Mouse (Mus musculus) thymus, adult 2 months (tissue): ENCODE measurements around the gene Btg1. TPM values are rescaled to one million over a fixed set of nuclear protein-coding genes. Genes with fewer than 3 reads are reported as not detected.

ENCODE experiments used
- DNase-seq: peaks from one replicate; pipeline ENCODE4 v3.0.0; 2021
- H3K27ac ChIP-seq: fragments of 200-500 bp; 2 replicates; pipeline ENCODE4 v1.5.1; 2012; ENCODE audit warnings: low read length, control low read depth; ENCODE audit not compliant: control insufficient read depth, insufficient read depth
- H3K27me3 ChIP-seq: fragments of 200-500 bp; 2 replicates; pipeline ENCODE4 v1.6.1; 2012; ENCODE audit warnings: mild to moderate bottlenecking, low read length, moderate library complexity, mixed read lengths; ENCODE audit not compliant: control insufficient read depth, insufficient read depth
- H3K36me3 ChIP-seq: fragments of 200-500 bp; 2 replicates; pipeline ENCODE4 v1.6.1; 2012; ENCODE audit warnings: mild to moderate bottlenecking, low read length, moderate library complexity; ENCODE audit not compliant: control insufficient read depth, insufficient read depth
- H3K4me1 ChIP-seq: fragments of 200-500 bp; replicated peaks from 2 replicates; pipeline ENCODE4 v1.6.1; 2012; ENCODE audit warnings: low read length; ENCODE audit not compliant: control insufficient read depth, insufficient read depth
- H3K4me3 ChIP-seq: fragments of 200-500 bp; 2 replicates; pipeline ENCODE4 v1.5.1; 2012; ENCODE audit warnings: mild to moderate bottlenecking, low read length, control low read depth, moderate library complexity; ENCODE audit not compliant: control insufficient read depth, insufficient read depth
- CTCF ChIP-seq: fragments of 200-500 bp; IDR thresholded peaks from 2 replicates; pipeline ENCODE4 v1.5.1; 2012; ENCODE audit warnings: mild to moderate bottlenecking, control low read depth, low read length, moderate library complexity, borderline replicate concordance; ENCODE audit not compliant: control insufficient read depth, poor library complexity, insufficient read depth; ENCODE audit errors: extremely low read depth
- POLR2A ChIP-seq: fragments of 200-500 bp; IDR thresholded peaks from 2 replicates; pipeline ENCODE4 v1.6.1; 2012; ENCODE audit warnings: mild to moderate bottlenecking, low read length, control low read depth, moderate library complexity; ENCODE audit not compliant: control insufficient read depth, poor library complexity, insufficient read depth; ENCODE audit errors: extremely low read depth
- WGBS: fragments of 180-500 bp; shearing (Covaris S2); methylation state at CpG from one replicate; pipeline ENCODE4 v1.1.7; 2018; 5-methylcytosine and 5-hydroxymethylcytosine counted together
- polyA plus RNA-seq: library from polyadenylated mRNA; depleted of rRNA; stranded (reverse); fragments of >200 nt; gene quantifications from 2 replicates; pipeline ENCODE4 v1.2.3, GENCODE M21; 2012

Gene Btg1
- polyA plus RNA-seq, 1 experiment, result 78.1 TPM

DNA sequence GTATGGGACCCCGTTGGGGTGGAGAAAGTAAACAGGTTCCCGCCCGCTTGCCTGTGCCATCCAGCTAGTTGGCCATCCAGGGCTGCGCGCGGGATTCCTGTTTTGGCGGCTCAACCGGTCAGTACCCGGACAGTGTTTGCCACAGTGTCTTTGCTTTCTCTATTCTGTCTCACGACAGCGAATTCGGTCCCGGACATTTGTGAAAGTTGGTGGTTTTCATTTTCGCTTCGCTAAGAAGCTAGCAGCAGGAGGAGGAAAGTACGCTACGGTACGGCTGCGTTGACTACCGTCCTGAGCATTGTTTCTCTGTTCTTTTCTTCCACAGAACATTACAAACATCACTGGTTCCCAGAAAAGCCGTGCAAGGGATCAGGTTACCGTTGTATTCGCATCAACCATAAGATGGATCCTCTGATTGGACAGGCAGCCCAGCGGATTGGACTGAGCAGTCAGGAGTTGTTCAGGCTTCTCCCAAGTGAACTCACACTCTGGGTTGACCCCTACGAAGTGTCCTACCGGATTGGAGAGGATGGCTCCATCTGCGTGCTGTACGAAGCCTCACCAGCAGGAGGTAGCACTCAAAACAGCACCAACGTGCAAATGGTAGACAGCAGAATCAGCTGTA lies 1.3 kb downstream of the Btg1 start:
- peak overlapping the region; percentile 96 for H3K4me3 ChIP-seq
- peak overlapping the region; percentile 97 for H3K27ac ChIP-seq
- DNase-seq, result peak; percentile 88
- peaks cover 5% of the 10 kb centered on the region for H3K4me1 ChIP-seq
- H3K36me3 ChIP-seq, result peaks cover 33% of the 10 kb centered on the region
- TF ChIP-seq POLR2A (no peak), CTCF (no peak)
- under 1% methylated on average over 29 of the region's 29 CpGs for WGBS
- H3K27me3 ChIP-seq, result no peaks in the 10 kb centered on the region

DNA sequence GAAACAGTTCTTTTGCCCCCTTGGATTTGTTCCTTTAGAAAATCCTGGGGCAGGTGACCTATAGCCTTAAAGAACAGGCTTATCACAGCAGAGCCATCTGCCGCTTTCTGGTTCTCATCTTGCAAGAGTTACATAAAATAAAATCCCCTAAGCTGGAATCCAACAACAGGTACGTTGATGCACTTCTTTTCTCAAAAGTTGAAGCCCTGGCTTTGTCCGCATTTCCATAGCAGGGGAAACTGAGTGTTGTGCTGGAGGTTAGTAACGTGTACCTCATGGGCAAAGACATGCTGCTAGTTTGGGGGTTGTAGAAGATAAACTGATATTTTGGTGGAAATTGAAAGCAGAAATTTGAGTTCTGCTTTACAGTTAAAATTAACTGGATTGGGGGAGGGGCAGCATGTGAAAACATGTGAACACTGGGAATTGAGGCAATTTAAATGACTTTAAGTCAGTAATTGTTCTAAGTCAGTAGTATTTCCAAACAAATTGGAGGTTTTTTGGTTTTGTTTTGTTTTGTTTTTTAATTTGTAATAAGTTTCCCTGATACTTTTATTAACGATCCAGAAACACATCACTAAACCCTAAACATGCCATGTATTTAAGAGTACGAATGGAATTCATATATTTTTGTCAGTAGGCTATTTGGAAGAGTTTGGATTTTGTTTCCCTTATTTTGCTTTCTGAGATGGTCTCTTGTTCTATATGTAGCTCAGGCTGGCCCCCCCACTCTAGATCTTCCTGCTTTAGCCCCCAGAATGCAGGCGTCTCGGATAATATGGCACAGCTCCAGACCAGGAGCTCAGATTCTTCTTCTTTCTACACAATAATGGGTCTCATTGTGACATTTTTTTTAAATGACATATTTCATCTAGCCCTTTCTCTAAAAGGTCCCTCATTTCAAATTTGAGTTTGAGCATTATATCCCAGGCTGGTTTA lies 3.4 kb downstream of the Btg1 start:
- Histone ChIP-seq H3K4me3 (peak overlapping the region; percentile 35), H3K4me1 (peaks cover 6% of the 10 kb centered on the region), H3K27me3 (no peaks in the 10 kb centered on the region), H3K27ac (peak overlapping the region; percentile 97), H3K36me3 (peaks cover 41% of the 10 kb centered on the region)
- 60% methylated on average over 8 of the region's 8 CpGs for WGBS
- peak; percentile 26 for DNase-seq
- TF ChIP-seq POLR2A (no peak), CTCF (no peak)

GRCm38 (mm10) chr10:96620890-96621271 lies 4.1 kb downstream of the Btg1 start:
- Histone ChIP-seq H3K27ac (peak overlapping the region; percentile 97), H3K27me3 (no peaks in the 10 kb centered on the region), H3K36me3 (peaks cover 41% of the 10 kb centered on the region), H3K4me3 (peak overlapping the region; percentile 30; the same call in 1 of the 2 replicates), H3K4me1 (peaks cover 11% of the 10 kb centered on the region)
- peak; percentile 66 for DNase-seq
- WGBS, result under 1% methylated on average over 4 of the region's 4 CpGs
- TF ChIP-seq CTCF (no peak), POLR2A (no peak)

- Histone ChIP-seq H3K27me3 (no peaks in the 10 kb centered on the region), H3K4me1 (peaks cover 12% of the 10 kb centered on the region), H3K36me3 (peaks cover 42% of the 10 kb centered on the region), H3K27ac (peak overlapping the region; percentile 97), H3K4me3 (no peak overlapping the region)
- peak; percentile 9 for DNase-seq
- TF ChIP-seq CTCF (no peak), POLR2A (no peak)
- 71% methylated on average over 4 of the region's 4 CpGs for WGBS
Measured at GRCm38 (mm10) chr10:96621361-96621945, 4.6 kb downstream of the Btg1 start.

GRCm38 (mm10) chr10:96621980-96622645 lies 5.3 kb downstream of the Btg1 start:
- 85% methylated on average over 13 of the region's 13 CpGs for WGBS
- Histone ChIP-seq H3K36me3 (peaks cover 45% of the 10 kb centered on the region), H3K27me3 (no peaks in the 10 kb centered on the region), H3K27ac (peak overlapping the region; percentile 87), H3K4me3 (peak overlapping the region; percentile 50), H3K4me1 (peaks cover 15% of the 10 kb centered on the region)
- TF ChIP-seq POLR2A (no peak), CTCF (no peak)
- no peak for DNase-seq
